Mouse (Mus musculus) lung, postnatal 10 days (tissue): ENCODE results near the gene Nrp1.

ENCODE experiments used
- DNase-seq: peaks from one replicate; pipeline ENCODE4 v3.0.0; 2021

Nrp1 gene

DNA sequence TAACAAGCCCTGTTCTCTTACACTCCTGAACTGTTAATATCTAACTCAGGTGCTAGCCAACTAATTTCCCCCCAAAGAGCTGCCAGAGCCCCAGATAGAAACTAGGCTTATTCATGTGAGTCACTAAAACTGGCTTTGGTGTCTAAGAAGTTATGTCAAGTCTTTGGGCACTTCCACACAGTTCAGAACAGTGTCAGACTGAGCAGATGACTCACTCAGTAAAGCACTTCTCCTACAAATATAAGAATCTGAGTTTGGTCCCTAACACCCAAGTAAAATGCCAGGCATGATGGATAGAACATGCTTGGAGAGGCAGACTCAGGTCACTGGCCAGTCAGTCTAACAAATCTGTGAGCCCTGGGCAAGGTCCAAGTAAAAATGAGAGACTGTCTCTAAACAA is 65.4 kb downstream of the Nrp1 start:
- DNase-seq: no peak

DNA sequence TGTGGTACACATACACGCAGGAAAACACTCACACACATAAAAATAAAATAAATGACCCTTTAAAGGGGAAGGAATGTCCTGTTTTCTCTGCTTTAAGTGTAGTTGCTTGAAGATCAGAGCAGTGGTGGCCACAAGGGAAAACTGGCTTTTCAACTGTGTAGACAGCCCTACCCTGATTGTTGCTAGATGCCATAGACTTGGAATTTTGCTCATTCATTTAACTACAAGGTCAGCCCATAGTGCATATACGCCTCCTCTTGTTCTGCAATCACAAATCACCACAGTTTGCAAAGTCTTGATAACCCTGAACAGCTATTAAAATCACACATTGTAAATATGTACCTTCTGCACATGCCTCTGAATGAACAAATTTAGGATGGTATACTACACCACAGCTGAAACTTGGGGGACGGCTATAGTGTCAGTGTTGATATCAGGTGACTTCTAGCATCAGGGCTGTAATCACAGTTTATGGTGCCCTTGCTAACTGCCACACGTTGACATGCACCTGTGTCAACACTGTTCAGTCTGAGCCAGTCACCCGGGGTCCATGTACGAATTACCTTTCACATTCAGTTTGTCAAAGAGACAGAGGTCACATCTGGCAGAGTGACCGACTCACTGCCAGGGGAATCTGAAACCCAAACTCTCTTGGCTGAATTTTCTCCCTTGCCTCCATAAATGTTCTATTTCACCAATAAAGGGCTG is 66.4 kb downstream of the Nrp1 start:
- no peak for DNase-seq

DNA sequence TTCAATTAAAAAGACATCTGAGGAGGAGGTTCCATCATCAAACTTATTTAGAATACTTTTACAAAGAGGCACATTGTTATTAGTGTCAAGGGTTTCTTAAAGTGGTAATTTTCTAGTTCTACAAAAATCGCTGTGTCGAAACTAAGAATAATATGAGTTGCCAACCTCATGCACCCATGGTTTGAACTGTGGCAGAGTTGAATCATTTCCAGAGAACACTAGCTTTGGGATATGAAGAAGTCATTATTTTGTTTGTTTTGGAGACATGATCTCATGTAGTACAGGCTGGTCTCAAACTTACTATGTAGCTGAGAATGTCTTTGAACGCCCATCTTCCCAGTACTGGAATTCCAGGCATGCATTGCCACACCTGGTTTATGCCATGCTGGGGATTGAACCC is 68.7 kb downstream of the Nrp1 start:
- DNase-seq: no peak

DNA sequence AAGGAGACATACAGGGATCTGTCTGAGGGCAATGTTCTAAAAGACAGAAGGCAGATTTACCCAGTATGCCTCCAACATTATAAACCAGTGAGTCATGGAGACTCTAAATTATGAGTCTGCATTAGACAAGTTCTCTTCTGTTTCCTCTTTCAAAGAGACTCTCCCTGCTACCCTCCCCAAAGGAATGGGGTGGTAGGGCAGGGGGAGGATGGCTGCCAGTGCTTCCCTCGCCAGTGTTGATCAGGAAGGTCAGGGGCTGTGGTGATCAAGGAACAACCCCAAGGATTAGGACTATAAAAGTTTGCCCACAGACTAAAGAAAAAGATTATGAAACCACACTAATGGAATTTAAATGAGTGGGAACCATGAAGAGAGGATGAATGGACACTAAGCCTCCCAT is 70.6 kb downstream of the Nrp1 start:
- no peak for DNase-seq

DNA sequence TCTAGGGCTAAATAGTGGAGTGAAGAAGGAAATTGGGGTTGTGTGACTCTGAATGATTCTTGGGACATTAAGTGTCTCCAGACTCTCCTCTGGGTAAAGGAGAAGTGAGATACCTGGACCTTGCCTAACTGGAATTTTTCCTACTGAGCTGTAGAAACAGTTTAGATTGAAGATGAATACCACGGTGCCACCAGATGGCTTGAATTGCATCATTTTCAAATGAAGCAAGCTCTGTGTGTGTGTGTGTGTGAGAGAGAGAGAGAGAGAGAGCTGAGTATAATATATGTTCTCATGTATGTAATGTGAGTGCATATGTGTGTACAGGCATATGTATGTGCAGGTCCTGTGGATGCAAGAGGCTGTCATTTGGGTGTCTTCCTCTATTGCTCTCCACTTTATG is 72.7 kb downstream of the Nrp1 start:
- no peak for DNase-seq

DNA sequence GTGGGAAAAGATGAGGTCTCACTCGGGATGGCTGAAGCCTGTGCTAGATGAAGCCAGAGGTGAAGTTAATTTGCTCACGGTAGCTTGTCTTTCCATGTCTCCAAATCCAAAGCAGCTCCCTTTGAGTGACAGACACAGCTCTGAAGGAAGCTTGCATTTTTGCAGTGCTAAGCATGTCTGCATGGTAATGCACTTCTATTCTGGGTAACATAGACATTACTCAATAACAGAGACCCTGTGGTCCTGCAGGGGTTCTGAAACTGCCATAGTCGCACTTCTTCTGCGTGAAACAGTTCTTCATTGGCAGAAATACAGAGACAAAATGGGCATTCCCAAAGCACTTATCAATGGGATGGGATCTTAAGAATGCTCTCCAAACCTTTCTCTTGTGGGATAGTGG is 77.3 kb downstream of the Nrp1 start:
- no peak for DNase-seq

DNA sequence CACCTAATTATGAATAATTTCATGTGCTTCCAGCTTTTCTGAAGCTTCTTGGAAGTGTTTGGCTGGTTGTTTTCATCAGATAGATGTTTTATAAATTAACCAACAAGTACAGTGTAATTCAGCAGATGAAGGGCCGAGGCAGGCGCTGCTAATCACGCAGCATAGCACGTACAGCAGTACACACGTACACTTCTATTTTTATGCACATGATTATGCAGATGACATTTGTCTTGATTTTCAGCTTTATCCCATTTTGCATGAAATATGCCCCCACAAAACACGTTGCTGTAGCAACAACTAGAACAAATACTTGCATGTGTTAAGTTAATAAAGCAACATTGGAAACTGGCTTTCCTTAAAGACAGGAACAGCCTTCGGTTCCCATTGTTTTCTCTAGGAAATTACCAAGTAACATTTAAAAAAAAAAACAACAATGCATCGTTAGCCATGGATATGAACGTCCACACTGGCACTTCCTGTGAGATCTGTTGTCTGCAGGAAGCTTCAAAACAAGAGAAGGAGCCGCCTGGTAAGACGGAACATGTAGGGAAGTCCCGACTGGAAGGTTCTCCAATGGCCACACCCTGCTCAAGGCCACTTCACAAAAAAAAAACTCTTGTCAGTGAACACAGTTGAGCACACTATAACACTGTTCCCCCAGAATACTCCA is 78.9 kb downstream of the Nrp1 start:
- DNase-seq: peak; percentile 51

DNA sequence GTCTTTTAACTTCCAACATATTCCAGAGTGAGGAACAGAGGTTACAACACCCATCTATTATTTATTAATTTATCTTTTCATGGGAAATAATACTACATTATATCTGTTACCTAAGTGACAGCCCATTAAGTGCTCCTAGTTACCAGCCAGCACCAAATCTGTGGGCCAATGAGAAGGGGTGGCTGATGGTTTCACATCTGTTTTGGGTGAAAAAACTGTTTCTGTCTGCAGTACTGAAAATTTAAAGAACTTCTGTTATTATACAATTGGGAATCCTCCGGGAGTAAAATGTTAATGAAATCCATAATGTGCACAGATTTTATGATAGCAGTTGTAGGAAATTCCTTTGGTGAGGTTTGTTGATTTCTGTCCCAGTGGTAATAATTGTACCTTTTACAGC is 83.0 kb downstream of the Nrp1 start:
- no peak for DNase-seq

DNA sequence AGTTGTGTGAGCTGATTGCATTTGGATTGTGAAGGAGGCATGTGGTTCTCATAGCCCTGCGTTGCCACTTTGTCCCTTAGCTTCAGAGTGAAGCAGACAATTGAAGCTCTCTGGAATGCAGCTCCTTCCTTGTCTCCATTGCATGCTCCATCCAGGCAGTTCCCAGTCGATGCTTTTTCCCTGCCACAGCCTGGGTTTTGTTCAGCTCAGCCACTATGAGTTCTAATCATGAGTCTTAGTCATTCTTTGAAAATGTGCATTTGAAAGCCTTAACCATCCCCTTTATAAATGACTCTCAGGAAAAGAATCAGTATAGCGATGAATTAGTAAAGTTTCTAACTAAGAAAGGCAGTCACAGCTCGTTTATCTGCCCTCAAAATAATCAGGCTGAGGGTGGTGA is 87.2 kb downstream of the Nrp1 start:
- no peak for DNase-seq

DNA sequence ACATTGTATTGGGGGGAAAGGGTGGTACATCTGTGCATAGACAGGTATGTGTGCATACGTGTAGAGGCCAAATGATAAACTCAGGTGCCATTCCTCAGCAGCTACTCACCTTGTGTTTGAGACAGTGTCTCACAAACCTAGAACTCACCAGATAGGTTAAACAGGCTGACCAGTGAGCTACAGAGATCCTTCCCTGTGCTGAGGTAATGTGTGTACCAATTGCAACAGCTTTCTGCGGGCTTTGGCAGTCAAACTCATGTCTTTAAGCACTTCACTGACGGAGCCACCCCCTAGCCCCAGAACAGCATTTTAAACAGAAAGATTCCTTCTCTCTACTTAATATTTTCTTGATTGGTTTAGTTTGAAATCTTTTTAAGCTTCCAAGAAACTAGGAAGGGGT is 88.2 kb downstream of the Nrp1 start:
- DNase-seq: peak; percentile 45

DNA sequence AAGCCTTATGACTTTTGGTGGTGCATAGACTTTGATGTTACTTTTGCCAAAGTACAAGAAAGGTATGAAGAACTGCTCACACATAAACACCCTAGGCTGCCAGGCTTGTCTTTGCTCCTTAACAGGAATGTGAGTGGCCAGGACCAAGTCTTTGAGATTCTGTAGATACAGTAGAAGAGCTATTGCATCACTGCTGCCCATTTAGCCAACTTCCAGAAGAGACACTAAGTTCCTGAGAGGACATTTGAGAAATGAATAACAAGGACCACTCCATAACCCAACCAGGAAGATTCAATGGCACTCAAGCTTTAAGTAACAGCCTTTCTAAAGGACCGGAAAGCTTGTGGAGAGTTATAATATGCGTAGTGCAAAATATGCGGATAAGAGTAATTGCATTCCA is 88.9 kb downstream of the Nrp1 start:
- DNase-seq: peak; percentile 44

DNA sequence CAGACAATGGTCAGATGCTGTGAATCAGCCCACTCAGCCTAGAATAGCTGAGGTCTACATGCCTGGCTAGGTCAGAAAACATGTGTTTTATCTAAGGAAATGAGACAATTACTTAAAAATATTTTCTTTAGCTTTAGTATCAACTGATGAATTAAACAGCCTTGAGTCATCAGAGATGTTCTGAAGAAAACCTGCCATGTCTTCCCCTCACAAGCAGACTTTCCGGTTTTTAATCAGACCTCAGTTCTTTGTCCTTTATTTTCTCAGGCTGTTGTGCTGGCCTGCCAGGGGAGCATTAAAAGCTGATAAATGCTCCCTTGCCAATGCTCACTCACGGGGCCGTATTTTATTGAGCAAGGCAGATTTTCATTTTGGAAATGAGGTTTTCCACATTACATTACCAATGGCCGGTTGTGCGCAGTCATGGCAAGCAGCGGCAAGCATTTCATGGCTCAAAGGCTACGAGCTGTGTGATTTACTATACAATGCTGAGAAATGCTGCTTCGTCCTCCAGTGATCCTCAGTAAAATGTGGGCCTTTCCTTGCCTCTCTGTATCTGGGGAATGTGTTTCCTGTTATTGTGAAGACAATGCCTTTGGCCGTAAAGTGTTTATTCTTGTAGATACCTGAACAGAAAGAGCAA is 92.1 kb downstream of the Nrp1 start:
- peak; percentile 14 for DNase-seq

DNA sequence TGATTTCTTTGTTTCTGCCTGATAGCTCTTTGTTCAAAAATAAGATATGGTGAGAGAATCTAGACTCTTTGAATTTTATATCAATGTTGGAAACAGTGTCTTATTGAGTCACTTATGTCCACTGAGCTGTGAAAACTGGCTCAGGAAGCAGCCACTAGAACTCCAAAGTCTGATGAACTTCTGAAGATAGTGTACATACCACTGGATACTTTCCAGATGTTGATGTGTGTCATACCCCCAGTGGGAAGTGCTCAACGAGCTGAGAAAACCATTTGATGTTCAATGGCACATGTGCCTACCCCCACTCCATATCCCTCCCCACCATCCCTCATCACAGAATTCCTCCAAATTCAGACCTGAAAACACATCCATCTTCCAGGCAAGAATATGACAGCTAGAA is 92.7 kb downstream of the Nrp1 start:
- DNase-seq: no peak

DNA sequence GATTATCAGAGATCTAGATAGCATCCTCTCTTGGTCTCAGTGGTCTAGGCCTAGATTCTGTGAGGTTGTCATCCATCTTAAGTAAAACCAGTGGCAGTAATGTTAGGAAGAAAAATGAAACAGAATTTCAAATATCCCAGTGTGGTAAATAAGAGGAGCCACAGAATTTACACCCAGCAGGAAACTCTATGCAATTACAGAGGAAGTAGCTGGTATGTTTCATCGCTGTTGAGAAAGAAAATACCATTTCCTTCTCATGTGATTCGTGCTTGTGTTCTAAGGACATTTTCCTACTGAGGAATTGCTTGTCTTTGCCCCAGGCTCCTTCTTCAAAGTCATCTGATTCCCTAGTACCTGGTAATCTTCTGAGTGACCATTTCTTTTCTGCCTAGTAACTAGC is 95.1 kb downstream of the Nrp1 start:
- DNase-seq: no peak

DNA sequence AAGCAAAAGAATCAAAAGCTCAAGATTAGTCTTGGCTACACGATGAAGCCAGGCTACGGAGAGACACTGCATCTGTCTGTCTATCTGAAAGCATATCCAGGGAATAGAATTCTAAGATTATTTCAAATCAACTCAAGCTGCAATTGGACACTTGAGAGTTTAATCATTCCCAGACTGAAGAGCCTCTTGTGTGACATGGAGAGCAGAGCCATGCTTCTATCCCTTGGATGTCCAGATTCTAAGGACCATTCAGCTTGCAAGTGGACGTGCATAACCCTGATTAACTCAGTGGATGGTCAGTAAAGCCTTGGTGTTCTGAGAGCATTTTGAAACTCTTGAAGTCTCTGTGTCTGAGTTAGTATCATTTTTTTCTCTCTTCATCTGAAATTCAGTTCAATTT is 95.6 kb downstream of the Nrp1 start:
- peak; percentile 46 for DNase-seq

DNA sequence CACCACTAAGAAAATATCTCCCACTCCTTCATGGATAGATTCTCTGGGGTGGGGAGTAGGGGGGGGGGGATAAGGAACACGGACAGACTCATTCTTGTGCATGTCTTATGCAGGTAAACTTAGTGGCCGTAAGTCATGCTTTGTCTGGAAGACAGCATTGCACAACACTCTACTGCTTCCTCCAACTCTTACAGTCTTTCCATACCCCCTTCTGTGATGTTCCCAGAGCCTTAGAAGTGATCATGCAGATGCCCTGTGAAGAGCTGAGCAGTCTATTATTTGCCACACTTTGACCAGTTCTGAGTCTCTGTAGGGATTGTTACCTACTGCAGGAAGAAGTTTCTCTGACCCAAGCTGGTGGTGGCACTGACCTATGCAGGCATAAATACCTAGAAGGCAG is 98.9 kb downstream of the Nrp1 start:
- no peak for DNase-seq

DNA sequence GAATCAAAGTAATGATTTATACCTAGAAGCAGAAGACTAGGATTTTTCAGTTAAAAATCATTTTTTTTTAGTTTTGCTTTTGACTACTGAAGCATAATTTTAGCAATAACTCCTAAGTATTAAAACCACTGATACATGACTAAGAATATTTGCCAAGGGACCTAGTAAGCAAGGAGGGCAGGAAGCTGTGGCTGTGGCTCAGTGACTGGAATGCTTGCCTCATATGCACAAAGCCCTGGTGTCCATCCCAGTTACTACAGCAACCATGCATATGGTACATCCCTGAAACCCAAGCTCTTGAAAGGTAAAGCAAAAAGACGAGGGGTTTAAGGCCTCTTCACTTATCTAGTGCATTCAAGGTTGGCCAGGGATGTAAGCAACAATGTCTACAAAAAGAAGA is 101.3 kb downstream of the Nrp1 start:
- no peak for DNase-seq

DNA sequence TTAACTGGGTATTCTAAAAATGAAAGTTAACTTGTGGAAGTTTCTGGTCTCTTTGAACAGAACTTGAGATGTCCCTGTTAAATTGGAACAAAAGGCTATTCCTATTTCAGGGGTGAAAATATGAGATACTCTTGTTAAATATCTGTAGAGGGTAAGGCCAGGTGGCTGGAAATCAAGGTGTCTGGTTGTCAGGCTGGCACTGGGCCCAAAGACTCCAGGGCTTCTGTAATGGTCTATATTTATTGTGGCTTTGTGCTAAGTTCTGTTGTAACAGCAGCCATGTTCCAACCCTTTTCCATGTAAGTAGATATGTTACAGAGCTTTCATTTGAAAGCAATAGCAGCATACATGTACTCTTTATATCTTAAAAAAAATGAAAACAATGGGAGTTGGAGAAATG is 103.3 kb downstream of the Nrp1 start:
- no peak for DNase-seq

DNA sequence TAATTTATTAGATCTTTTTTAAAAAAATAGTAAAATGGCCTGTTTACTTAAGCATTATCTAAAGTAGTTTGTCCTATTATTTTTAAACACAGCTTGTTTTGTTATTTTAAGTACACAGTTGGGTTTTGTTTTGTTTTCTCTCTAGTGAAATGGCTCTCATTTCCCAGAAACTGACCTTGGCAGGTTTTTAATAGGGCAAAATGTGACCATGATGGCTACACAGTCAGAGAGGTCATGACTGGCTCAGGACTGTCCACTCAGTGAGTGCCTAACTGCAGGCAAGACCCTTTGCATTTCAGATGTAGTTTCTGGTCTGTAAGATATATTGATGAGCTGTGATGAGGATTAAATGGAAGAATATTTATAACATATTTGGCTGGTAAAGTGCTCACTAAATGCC is 104.8 kb downstream of the Nrp1 start:
- no peak for DNase-seq

DNA sequence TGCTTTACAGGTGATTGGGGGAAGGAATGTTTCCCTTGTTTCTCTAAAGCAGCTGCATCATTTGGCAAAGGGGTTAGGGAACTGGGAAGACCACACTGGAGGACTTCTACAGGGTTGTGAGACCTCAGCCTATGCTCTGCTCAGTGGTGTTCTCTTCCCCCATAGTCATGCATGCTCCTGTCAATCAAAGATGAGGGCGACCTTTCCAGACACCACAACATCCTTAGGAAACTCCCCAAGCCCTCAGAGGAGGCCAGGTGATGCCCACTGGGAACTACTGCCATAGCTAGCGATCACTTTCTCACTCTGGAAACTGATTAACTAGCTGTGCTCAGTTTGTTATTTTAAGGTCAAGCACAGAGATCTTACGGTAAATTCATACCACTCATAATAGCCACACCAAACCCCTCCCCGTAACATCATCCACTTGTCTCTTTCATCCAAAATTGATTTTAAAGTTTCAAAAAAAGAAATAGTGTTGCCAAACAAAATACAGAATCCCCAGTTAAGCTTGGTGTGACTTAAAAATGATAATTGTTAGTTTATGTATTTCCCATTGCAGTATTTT is 105.7 kb downstream of the Nrp1 start:
- DNase-seq: no peak

DNA sequence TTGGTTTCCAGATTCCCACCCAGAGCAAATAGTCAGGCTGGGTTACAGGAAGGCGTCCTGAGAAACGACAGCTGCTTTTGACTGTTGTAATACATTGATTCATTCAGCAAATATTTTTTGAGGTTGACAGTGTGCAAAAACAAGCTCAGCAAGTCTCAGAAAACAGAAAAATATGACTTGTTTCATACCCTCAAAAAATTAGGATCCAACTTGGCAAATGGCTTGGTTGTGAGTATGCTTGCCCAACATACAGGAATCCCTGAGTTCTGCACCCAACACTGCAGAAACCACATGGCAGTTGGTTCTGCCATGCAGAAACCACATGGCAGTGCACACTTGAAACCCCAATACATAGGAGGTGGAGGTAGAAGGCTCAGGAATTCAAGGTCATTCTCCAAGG is 107.1 kb downstream of the Nrp1 start:
- DNase-seq: no peak

DNA sequence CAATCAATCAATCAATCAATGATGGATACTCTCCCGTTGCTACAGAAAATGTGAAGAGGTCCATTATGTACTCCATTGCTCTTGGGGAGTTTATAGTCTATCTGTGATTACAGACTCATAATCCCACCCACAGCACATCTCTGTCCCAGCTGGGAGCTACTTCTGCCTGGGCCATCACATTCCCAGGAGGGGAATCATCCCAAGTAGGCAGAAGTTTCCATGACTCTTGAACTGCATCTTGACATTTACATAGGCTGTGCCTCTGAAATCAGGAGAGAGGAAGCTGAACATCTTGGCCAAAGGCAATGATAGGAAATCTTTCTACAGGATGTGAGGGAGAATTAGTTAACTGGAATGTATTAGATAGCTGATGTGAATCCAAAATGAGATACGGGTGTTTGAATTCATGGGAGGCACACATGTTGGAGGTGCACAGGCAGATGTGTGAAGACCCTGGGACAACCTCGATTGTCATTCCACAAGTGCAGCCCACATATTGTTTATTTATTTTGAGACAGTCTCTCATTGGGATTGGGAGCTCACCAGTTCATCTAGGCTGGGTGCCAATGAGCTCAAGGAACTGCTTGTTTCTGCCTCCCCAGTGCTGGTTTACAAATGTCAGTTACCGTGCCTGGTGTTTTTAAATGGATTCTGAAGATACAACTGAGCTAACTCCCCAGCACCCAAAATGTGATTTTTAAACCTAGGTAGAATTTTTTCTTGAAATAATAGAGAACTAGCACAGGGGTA is 108.5 kb downstream of the Nrp1 start:
- peak; percentile 37 for DNase-seq

DNA sequence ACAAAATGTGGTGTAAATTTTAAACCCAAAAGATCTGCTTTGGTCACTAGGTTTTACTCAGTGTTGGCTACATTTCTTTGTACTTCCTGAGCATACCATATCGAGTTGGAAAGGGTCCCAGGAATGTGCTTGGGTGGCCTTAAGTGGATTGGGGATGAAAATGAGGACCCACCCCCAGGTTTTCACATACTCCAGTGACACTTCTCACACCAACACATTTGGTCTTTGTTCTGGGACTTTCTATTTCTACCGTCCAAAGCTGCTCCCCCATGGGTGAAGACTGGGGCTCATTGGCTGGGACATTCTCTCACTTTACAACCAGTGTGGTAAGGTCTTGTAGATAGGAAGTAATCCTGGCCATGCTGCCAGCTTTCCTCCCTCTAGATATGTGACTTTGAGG is 111.7 kb downstream of the Nrp1 start:
- DNase-seq: no peak

DNA sequence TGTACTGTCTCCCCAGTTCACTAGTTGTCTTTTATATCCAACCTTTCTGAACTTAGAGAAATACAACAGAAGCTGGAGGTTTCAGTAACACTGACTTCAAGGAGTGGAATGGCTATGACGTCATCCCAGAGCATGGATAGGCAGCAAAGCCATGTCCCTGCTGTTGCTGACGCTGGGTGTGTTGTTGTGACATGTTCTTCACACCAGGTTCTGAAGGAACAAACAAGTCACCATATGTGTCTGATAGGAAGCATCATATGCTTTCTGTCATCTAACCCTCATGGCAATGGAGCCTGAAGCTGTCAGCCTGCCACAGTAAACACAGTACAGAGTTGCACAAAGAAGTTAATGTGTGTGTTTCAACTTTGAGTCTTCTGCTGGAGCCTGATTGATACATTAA is 112.8 kb downstream of the Nrp1 start:
- DNase-seq: no peak
